ENCODE assay signal across 19 mouse cellular contexts in the genomic region with DNA sequence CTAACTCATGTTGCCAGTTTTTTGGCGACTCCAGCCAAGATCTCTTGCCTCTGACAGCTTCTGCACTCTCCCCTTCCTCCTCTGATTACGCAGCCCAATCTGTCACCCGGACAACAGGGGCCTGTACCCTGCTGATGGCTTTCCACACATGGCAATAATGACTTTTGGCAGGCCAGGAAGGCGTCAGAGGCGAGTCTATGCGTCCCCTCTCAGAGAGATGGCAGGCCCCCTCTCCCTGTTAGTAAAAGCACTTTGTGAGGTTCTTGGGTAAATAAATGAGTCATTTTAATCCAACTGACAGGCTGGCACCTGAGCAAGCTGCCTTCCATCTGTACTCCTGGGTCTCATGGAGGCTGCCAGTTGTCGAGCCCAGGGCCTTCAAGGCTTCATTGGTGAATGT. TPM values are rescaled to one million over a fixed set of nuclear protein-coding genes. Genes with fewer than 3 reads are reported as not detected.
A peak's percentile ranks its signal among the peaks of the same experiment; 100 is the strongest.
DNase-seq lines count a peak whose midpoint lies in the region; ATAC-seq and TF ChIP-seq lines count a peak whose summit lies in the region.
"Had no signal": no experiment of that assay in that cellular context is flagged by ENCODE, and none has a peak within 500 bp of the region (broad histone marks: within the 10 kb centered on the region; RNA-seq: fewer than 3 reads in every experiment).

No protein-coding gene starts in this region.

- peak; percentile 1 for DNase-seq in lung, postnatal 14 days
- no peak for DNase-seq in lung, adult 18-20 months
- DNase-seq in cerebellum, adult 2 months, result peak; percentile 75 to 85
- no peak for DNase-seq in frontal cortex, postnatal 10 days (ENCODE audit: low spot score in 2 of 2)
- DNase-seq in heart, postnatal 36 days, result no peak
- DNase-seq: adrenal gland, postnatal 10 days; heart, postnatal 14 days; kidney, postnatal 25 days; right cerebral cortex, postnatal 14 days; thymus, adult 18-20 months had no signal

- H3K27me3 ChIP-seq in forebrain, embryonic 15.5 days, result no peaks in the 10 kb centered on the region
- H3K27me3 ChIP-seq in forebrain, embryonic 12.5 days, result no peaks in the 10 kb centered on the region
- H3K27me3 ChIP-seq in cerebellum, adult 2 months (ENCODE audit: control insufficient read depth, insufficient read depth, low read length), result no peaks in the 10 kb centered on the region
- no peaks in the 10 kb centered on the region for H3K27me3 ChIP-seq in hindbrain, embryonic 16.5 days (replicated peaks; ENCODE audit: control insufficient read depth, insufficient read depth, low read length)
- H3K27me3 ChIP-seq: embryonic facial prominence, embryonic 13.5 days; limb, embryonic 12.5 days; liver, embryonic 15.5 days; megakaryocyte, embryonic 14.5 days had no signal

- no peaks in the 10 kb centered on the region for H3K9me3 ChIP-seq in forebrain, embryonic 15.5 days
- H3K9me3 ChIP-seq in forebrain, embryonic 12.5 days, result no peaks in the 10 kb centered on the region
- no peaks in the 10 kb centered on the region for H3K9me3 ChIP-seq in hindbrain, embryonic 16.5 days (ENCODE audit: control insufficient read depth, low read length)
- H3K9me3 ChIP-seq: embryonic facial prominence, embryonic 13.5 days; limb, embryonic 12.5 days; liver, embryonic 15.5 days; megakaryocyte, embryonic 14.5 days had no signal

- H3K9ac ChIP-seq in forebrain, embryonic 15.5 days (replicated peaks), result no peak overlapping the region
- no peak overlapping the region for H3K9ac ChIP-seq in forebrain, embryonic 12.5 days
- no peak overlapping the region for H3K9ac ChIP-seq in hindbrain, embryonic 16.5 days (ENCODE audit: low read depth, low read length)
- H3K9ac ChIP-seq: embryonic facial prominence, embryonic 13.5 days; limb, embryonic 12.5 days; liver, embryonic 15.5 days had no signal

- H3K27ac ChIP-seq in forebrain, embryonic 15.5 days (replicated peaks), result peak overlapping the region; percentile 57
- H3K27ac ChIP-seq in forebrain, embryonic 12.5 days, result no peak overlapping the region
- peak overlapping the region; percentile 19 for H3K27ac ChIP-seq in cerebellum, adult 2 months (ENCODE audit: insufficient read depth, low read length)
- no peak overlapping the region; the same call in 1 of the 2 replicates for H3K27ac ChIP-seq in hindbrain, embryonic 16.5 days (ENCODE audit: low read depth, low read length)
- H3K27ac ChIP-seq: embryonic facial prominence, embryonic 13.5 days; limb, embryonic 12.5 days; liver, embryonic 15.5 days had no signal

- peaks cover 23% of the 10 kb centered on the region for H3K36me3 ChIP-seq in forebrain, embryonic 15.5 days
- peaks cover 42% of the 10 kb centered on the region for H3K36me3 ChIP-seq in forebrain, embryonic 12.5 days (replicated peaks)
- peaks cover 7% of the 10 kb centered on the region; the same call in 1 of the 2 replicates for H3K36me3 ChIP-seq in hindbrain, embryonic 16.5 days (ENCODE audit: control insufficient read depth, insufficient read depth, low read length)

- TF ChIP-seq CTCF in cerebellum, adult 2 months (IDR thresholded peaks at IDR 0.05; ENCODE audit: borderline replicate concordance, insufficient read depth, low read depth, low read length), result no peak

- H3K4me3 ChIP-seq in forebrain, embryonic 15.5 days, result no peak overlapping the region
- no peak overlapping the region for H3K4me3 ChIP-seq in forebrain, embryonic 12.5 days (replicated peaks)
- no peak overlapping the region for H3K4me3 ChIP-seq in cerebellum, adult 2 months (replicated peaks; ENCODE audit: insufficient read depth, low read depth, low read length)
- no peak overlapping the region for H3K4me3 ChIP-seq in hindbrain, embryonic 16.5 days (ENCODE audit: low read length)
- H3K4me3 ChIP-seq: embryonic facial prominence, embryonic 13.5 days; limb, embryonic 12.5 days; liver, embryonic 15.5 days; megakaryocyte, embryonic 14.5 days had no signal

- no peak overlapping the region for H3K4me2 ChIP-seq in forebrain, embryonic 15.5 days (replicated peaks)
- no peak overlapping the region for H3K4me2 ChIP-seq in forebrain, embryonic 12.5 days
- no peak overlapping the region for H3K4me2 ChIP-seq in hindbrain, embryonic 16.5 days (ENCODE audit: low read length)
- H3K4me2 ChIP-seq: embryonic facial prominence, embryonic 13.5 days; limb, embryonic 12.5 days; liver, embryonic 15.5 days had no signal

- no peak for TF ChIP-seq POLR2A in cerebellum, adult 2 months (IDR thresholded peaks at IDR 0.05; ENCODE audit: borderline replicate concordance, insufficient read depth, low read length)

- peak; percentile 81 for ATAC-seq in forebrain, embryonic 15.5 days (replicated peaks)
- no peak for ATAC-seq in forebrain, embryonic 12.5 days (ENCODE audit: low FRiP score)
- peak; percentile 96 for ATAC-seq in hindbrain, embryonic 16.5 days
- ATAC-seq: intestine, postnatal 0 days had no signal

- 49% methylated on average over 7 of the region's 7 CpGs for WGBS in forebrain, embryonic 15.5 days
- WGBS in forebrain, embryonic 12.5 days, result 86% methylated on average over 7 of the region's 7 CpGs
- WGBS in cerebellum, adult 2 months, result 10% methylated on average over 7 of the region's 7 CpGs
- WGBS in hindbrain, embryonic 16.5 days, result 61% methylated on average over 7 of the region's 7 CpGs

- intact Hi-C loops in heart, postnatal 36 days (cut with DNase I), result no loop called here

- H3K4me1 ChIP-seq in forebrain, embryonic 15.5 days, result peaks cover 14% of the 10 kb centered on the region
- no peaks in the 10 kb centered on the region for H3K4me1 ChIP-seq in forebrain, embryonic 12.5 days
- peaks cover 19% of the 10 kb centered on the region for H3K4me1 ChIP-seq in cerebellum, adult 2 months (ENCODE audit: control insufficient read depth, insufficient read depth, low read length)
- no peaks in the 10 kb centered on the region; the same call in 1 of the 2 replicates for H3K4me1 ChIP-seq in hindbrain, embryonic 16.5 days (ENCODE audit: control insufficient read depth, insufficient read depth, low read depth, low read length)
- H3K4me1 ChIP-seq: embryonic facial prominence, embryonic 13.5 days; limb, embryonic 12.5 days; liver, embryonic 15.5 days had no signal

RNA-seq across cellular contexts. Expression of gene Ddx31, which starts 27.3 kb away (rescaled TPM):
- 17.2 and 17.3 TPM in 2 replicates for polyA plus RNA-seq in forebrain, embryonic 15.5 days (2015; fragmentation: Nextera tagmentation; extraction: Ambion mirVana)
- polyA plus RNA-seq in forebrain, embryonic 12.5 days (2016; fragmentation: Nextera tagmentation; extraction: Ambion mirVana), result 18.8 TPM in 2 replicates
- polyA plus RNA-seq in cerebellum, adult 2 months (2012; rRNA removed), result 5.8 and 6.4 TPM in 2 replicates
- polyA plus RNA-seq in hindbrain, embryonic 16.5 days (2015; fragmentation: Nextera tagmentation; extraction: Ambion mirVana), result 13.2 and 17.1 TPM in 2 replicates
- total RNA-seq in heart, postnatal 36 days (2021), result 1 to 10 TPM; 3.3 to 4.1 TPM

RNA-seq across cellular contexts. Expression of gene Gtf3c4, which starts 27.3 kb away (rescaled TPM):
- polyA plus RNA-seq in forebrain, embryonic 15.5 days (2015; fragmentation: Nextera tagmentation; extraction: Ambion mirVana), result 21.8 and 23.1 TPM in 2 replicates
- polyA plus RNA-seq in forebrain, embryonic 12.5 days (2016; fragmentation: Nextera tagmentation; extraction: Ambion mirVana), result 31.0 and 33.4 TPM in 2 replicates
- 15.5 and 15.7 TPM in 2 replicates for polyA plus RNA-seq in cerebellum, adult 2 months (2012; rRNA removed)
- polyA plus RNA-seq in hindbrain, embryonic 16.5 days (2015; fragmentation: Nextera tagmentation; extraction: Ambion mirVana), result 14.4 and 19.4 TPM in 2 replicates
- total RNA-seq in heart, postnatal 36 days (2021), result 10 to 100 TPM; 17.8 to 20.1 TPM

RNA-seq across cellular contexts. Expression of gene Barhl1, which starts 49.0 kb away (rescaled TPM):
- 0.70 and 1.3 TPM in 2 replicates for polyA plus RNA-seq in forebrain, embryonic 15.5 days (2015; fragmentation: Nextera tagmentation; extraction: Ambion mirVana)
- polyA plus RNA-seq in forebrain, embryonic 12.5 days (2016; fragmentation: Nextera tagmentation; extraction: Ambion mirVana), result 4.4 and 5.7 TPM in 2 replicates
- 12.0 and 12.6 TPM in 2 replicates for polyA plus RNA-seq in cerebellum, adult 2 months (2012; rRNA removed)
- 27.3 and 29.3 TPM in 2 replicates for polyA plus RNA-seq in hindbrain, embryonic 16.5 days (2015; fragmentation: Nextera tagmentation; extraction: Ambion mirVana)
- not detected for total RNA-seq in heart, postnatal 36 days (2021)
- total RNA-seq: heart, adult 8-10 months; heart, postnatal 14 days had no signal
- polyA plus RNA-seq: embryonic facial prominence, embryonic 13.5 days; intestine, postnatal 0 days; limb, embryonic 12.5 days; liver, embryonic 15.5 days had no signal

Comparison
In these comparisons a context has a peak if more than half of its experiments do, and no peak if none do; other contexts are left out.
1. H3K27ac ChIP-seq: peak in forebrain, embryonic 15.5 days (single experiment) and cerebellum, adult 2 months (single experiment); none in forebrain, embryonic 12.5 days (single experiment) and hindbrain, embryonic 16.5 days (single experiment).
2. DNase-seq: peak in lung, postnatal 14 days (single experiment) and cerebellum, adult 2 months (2 of 2); none in lung, adult 18-20 months (0 of 2), frontal cortex, postnatal 10 days (0 of 2) and heart, postnatal 36 days (0 of 2).